Mouse (Mus musculus) ES-Bruce4 (cell line): Measurements from ENCODE around the gene Ddit4l. TPM values are rescaled to one million over a fixed set of nuclear protein-coding genes. Genes with fewer than 3 reads are reported as not detected.
"Not testable (repeated sequence)": the region's sequence is repeated elsewhere in the genome, so short reads cannot be mapped to it uniquely, and the experiment has no call there.

Experiments used
- H3K27ac ChIP-seq: 2 replicates; pipeline ENCODE4 v1.5.1; 2012; ENCODE audit warnings: low read length, inconsistent platforms; ENCODE audit not compliant: insufficient read depth
- H3K27me3 ChIP-seq: 2 replicates; pipeline ENCODE4 v1.6.1; 2012; ENCODE audit warnings: mild to moderate bottlenecking, low read length, inconsistent platforms; ENCODE audit not compliant: control insufficient read depth, poor library complexity, insufficient read depth, severe bottlenecking
- H3K36me3 ChIP-seq: 2 replicates; pipeline ENCODE4 v1.6.1; 2012; ENCODE audit warnings: inconsistent platforms, mild to moderate bottlenecking, low read length, moderate library complexity; ENCODE audit not compliant: control insufficient read depth, poor library complexity, insufficient read depth, severe bottlenecking
- H3K4me1 ChIP-seq: one replicate; pipeline ENCODE4 v1.8.1; 2011; ENCODE audit warnings: low read length; ENCODE audit not compliant: control insufficient read depth, insufficient read depth
- H3K4me3 ChIP-seq: 2 replicates; pipeline ENCODE4 v1.5.1; 2011; ENCODE audit warnings: low read depth, mild to moderate bottlenecking, low read length
- H3K9ac ChIP-seq: 2 replicates; pipeline ENCODE4 v1.6.1; 2012; ENCODE audit warnings: low read depth, mild to moderate bottlenecking, inconsistent platforms; ENCODE audit not compliant: poor library complexity, severe bottlenecking
- H3K9me3 ChIP-seq: replicated peaks from 2 replicates; pipeline ENCODE4 v1.6.1; 2012; ENCODE audit warnings: mild to moderate bottlenecking, low read length, inconsistent platforms; ENCODE audit not compliant: control insufficient read depth, poor library complexity, insufficient read depth, severe bottlenecking
- CTCF ChIP-seq: IDR thresholded peaks from one replicate; pipeline ENCODE4 v1.8.1; 2011; ENCODE audit warnings: low read depth, low read length
- EP300 ChIP-seq: IDR thresholded peaks from 2 replicates; pipeline ENCODE4 v1.6.1; 2011; ENCODE audit warnings: low read depth, low read length; ENCODE audit not compliant: insufficient read depth
- POLR2A ChIP-seq: IDR thresholded peaks from one replicate; pipeline ENCODE4 v1.8.1; 2011; ENCODE audit warnings: low read length; ENCODE audit not compliant: insufficient read depth
- polyA plus RNA-seq: library from polyadenylated mRNA; stranded (reverse); fragments of >200 nt; gene quantifications from 2 replicates; pipeline ENCODE4 v1.2.4, GENCODE M21; 2011; ENCODE audit warnings: low read depth; ENCODE audit not compliant: missing spikeins, insufficient read depth, insufficient read length

Ddit4l gene
- polyA plus RNA-seq, result 11.4 and 13.9 TPM in 2 replicates

- not testable (repeated sequence) for H3K4me1 ChIP-seq, H3K27me3 ChIP-seq
These were observed at the start of gene Ddit4l for GRCm38 (mm10) chr3:137621312-137621711. Gene Ddit4l, plus strand, starts transcription at chr3:137621612.

GRCm38 (mm10) chr3:137576146-137576545 lies 45.3 kb upstream of the Ddit4l start:
- no peak overlapping the region for H3K27ac ChIP-seq
- TF ChIP-seq EP300, result no peak
- TF ChIP-seq CTCF, result no peak
- no peak for TF ChIP-seq POLR2A
- no peak overlapping the region for H3K9ac ChIP-seq
- no peak overlapping the region for H3K4me3 ChIP-seq
- H3K36me3 ChIP-seq, result no peaks in the 10 kb centered on the region
- H3K9me3 ChIP-seq, result no peaks in the 10 kb centered on the region
- H3K27me3 ChIP-seq, result no peaks in the 10 kb centered on the region
- no peaks in the 10 kb centered on the region for H3K4me1 ChIP-seq

More at GRCm38 (mm10) chr3:137621312-137621711, at the start of gene Ddit4l:
- not testable (repeated sequence) for H3K9me3 ChIP-seq, H3K36me3 ChIP-seq, H3K9ac ChIP-seq, H3K4me3 ChIP-seq, H3K27ac ChIP-seq

- H3K9me3 ChIP-seq, result no peaks in the 10 kb centered on the region
- H3K27ac ChIP-seq, result no peak overlapping the region
- H3K9ac ChIP-seq, result no peak overlapping the region
- no peaks in the 10 kb centered on the region for H3K27me3 ChIP-seq
- H3K36me3 ChIP-seq, result no peaks in the 10 kb centered on the region
- H3K4me3 ChIP-seq, result no peak overlapping the region
- H3K4me1 ChIP-seq, result no peaks in the 10 kb centered on the region
- TF ChIP-seq CTCF, result no peak
- no peak for TF ChIP-seq EP300
- no peak for TF ChIP-seq POLR2A
These were observed 34.9 kb upstream of the Ddit4l start for GRCm38 (mm10) chr3:137586376-137586969.

- Histone ChIP-seq H3K4me1 (no peaks in the 10 kb centered on the region), H3K36me3 (no peaks in the 10 kb centered on the region), H3K4me3 (no peak overlapping the region), H3K9me3 (no peaks in the 10 kb centered on the region), H3K27me3 (no peaks in the 10 kb centered on the region), H3K9ac (no peak overlapping the region), H3K27ac (no peak overlapping the region)
- TF ChIP-seq CTCF, result no peak
These were observed 31.6 kb upstream of the Ddit4l start for GRCm38 (mm10) chr3:137589811-137590210.

- Histone ChIP-seq H3K9me3 (no peaks in the 10 kb centered on the region), H3K27me3 (no peaks in the 10 kb centered on the region), H3K4me1 (no peaks in the 10 kb centered on the region), H3K27ac (no peak overlapping the region), H3K4me3 (no peak overlapping the region), H3K36me3 (no peaks in the 10 kb centered on the region), H3K9ac (no peak overlapping the region)
- TF ChIP-seq CTCF, result no peak
- no peak for TF ChIP-seq EP300
- TF ChIP-seq POLR2A, result no peak
These were observed 27.0 kb upstream of the Ddit4l start for GRCm38 (mm10) chr3:137594332-137594905.

GRCm38 (mm10) chr3:137608918-137609435 lies 12.4 kb upstream of the Ddit4l start:
- TF ChIP-seq EP300 (no peak), POLR2A (no peak), CTCF (no peak)
- Histone ChIP-seq H3K9me3 (no peaks in the 10 kb centered on the region), H3K27me3 (no peaks in the 10 kb centered on the region; the same call in 1 of the 2 replicates), H3K4me3 (no peak overlapping the region), H3K9ac (no peak overlapping the region), H3K36me3 (no peaks in the 10 kb centered on the region), H3K27ac (no peak overlapping the region), H3K4me1 (no peaks in the 10 kb centered on the region)
